Mouse (Mus musculus): ENCODE data around the gene Grb14.
A peak's percentile ranks its signal among the peaks of the same experiment; 100 is the strongest.

The Grb14 gene

DNA sequence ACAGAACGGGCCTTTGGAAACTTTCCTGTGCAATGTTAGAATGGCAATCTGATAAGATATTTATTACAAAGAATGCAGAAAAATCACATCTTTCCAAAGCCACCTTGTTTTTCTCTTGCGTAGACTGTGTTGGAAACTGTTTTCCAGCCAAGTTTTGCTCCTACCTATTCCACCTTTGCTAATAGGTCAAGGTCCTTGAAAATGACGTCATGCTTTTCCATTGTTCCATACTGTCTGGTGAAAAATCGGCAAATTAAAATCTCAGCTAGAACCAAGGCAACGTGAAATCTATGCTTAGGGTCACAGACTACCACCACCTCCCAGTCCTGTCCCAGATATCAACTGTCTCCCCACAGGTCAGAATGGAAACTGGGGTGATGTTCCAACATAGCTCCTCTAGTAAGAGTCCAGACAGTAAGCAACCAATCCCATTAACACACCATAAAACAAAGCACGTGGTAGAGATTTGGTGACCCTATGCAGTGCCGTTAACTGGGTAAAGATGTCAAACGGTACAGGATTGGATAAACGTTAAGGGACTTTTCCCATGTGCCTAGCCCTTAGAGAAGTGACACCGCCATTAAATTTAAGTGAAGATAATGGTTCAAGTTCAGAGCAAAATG, 50.9 kb downstream of the Grb14 start:
- no peak for DNase-seq

GRCm38 (mm10) chr2:64973125-64973524, 51.7 kb downstream of the Grb14 start:
- no peak for DNase-seq

DNA sequence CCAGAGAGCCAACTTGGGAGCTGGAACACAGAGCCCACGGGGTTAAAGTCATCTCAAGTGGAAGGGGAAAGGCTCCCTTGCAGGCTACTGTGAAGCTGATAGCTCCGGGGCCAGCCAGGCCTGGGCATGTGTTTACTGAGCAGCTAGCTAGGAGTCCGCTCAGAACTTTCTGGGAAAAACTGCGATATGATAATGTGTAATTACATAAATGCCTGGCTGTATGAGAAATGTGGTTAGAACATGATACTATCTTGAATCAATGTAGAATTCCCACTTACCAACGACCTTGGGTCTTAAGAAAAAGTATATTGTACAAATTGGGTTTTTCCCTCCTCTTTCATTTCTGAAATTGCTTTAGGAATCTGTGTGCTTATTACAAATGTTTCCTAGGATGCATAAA, 53.0 kb downstream of the Grb14 start:
- no peak for DNase-seq

GRCm38 (mm10) chr2:64970992-64971391, 53.8 kb downstream of the Grb14 start:
- no peak for DNase-seq

- no peak for DNase-seq
Measured at GRCm38 (mm10) chr2:64966893-64967444, 57.8 kb downstream of the Grb14 start.

GRCm38 (mm10) chr2:64966323-64966722, 58.5 kb downstream of the Grb14 start:
- DNase-seq: no peak

- DNase-seq: peak in 1 of 2 experiments; percentile 22
Measured at GRCm38 (mm10) chr2:64965227-64965864, 59.4 kb downstream of the Grb14 start.

DNA sequence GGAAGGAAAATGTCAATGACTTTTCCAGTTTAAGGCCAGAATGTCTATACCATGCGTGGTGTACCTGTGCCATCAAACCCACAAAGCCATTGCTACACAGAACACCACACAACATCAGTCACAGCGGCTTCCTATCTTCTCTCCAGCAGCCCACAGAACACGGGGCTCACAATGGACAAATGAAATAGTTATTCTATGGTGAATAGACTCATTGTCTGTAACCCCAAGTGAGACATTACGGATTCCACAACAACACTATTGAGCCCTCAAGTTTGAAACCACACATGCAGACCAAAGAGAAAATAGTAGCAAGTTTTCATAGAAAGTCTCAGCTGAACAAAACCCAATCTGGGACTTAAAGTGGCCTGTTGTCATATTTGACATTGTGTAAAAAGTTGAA, 62.6 kb downstream of the Grb14 start:
- no peak for DNase-seq

GRCm38 (mm10) chr2:64961381-64961780, 63.4 kb downstream of the Grb14 start:
- no peak for DNase-seq

- no peak for DNase-seq
Measured at GRCm38 (mm10) chr2:64959657-64960056, 65.1 kb downstream of the Grb14 start.

DNA sequence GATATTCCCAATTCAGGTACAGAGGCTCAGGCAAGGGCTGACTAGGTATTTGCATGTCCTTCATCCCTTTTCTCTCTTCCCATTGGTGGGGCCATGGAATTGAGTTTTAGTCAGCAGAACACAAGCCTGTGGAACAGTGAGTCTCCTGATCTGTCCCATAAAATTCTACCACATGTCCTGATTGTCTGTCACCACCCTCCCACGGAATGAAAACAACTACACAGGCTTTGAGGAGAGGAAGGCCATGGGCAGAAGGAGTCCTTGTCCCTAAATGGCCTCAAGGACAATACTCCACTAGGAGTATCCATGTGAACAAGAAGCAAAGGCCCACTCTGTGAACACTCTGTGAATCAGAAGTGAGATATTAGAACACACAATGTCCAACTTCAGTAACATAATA, 69.3 kb downstream of the Grb14 start:
- no peak for DNase-seq

DNA sequence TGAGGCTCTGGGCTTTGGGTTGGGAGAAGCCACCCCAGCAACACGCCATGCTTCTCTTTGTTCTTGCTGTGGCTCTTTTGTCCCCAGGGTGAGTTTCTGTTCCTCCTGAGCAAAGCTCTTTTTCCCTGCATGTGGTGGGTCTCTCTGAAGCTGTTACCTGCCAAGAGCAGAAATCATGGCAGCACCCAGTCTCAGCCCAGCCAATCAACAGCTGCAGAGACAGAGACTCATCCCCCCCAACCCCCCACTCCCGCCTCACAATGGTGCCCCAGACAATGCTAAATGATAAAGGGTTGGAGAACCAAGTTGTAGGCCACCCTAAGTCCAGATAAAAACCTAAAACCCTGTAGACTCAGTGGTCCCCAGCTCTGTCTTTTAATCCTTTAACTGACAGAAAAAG, 75.6 kb downstream of the Grb14 start:
- no peak for DNase-seq

DNA sequence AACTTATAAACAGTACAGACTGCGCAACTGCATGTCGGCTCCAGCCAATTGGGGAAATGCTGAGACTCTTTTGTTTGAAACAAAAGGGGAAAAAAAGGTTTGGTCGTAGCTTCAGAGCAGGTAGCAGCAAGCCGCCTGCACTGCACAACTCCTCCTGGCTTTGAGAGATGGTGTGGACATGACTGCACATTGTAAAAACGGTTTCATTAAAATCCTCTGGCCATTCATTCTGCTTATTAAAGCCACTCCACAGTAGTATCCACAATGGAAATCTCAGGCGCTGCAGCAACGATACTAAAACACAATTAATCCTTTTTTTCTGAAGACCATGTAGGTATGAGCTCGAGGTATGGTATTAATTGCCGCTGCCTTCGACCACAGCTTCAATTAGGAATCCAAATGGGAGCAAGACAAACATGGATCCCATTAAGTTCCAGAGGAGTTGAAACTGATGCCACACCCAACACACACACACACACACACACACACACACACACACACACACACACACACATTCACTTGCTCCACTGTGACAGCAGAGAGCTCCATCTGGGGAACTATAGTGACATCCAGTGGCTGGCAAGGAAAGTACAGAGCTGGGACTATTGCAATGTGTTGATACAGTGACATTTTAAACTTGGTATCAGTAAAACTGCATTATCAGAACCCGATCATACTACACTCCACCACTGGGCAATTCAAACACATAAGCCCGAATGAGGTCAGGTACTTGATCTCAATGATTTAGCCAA, 76.2 kb downstream of the Grb14 start:
- peak in 1 of 2 experiments; percentile 23 for DNase-seq

DNA sequence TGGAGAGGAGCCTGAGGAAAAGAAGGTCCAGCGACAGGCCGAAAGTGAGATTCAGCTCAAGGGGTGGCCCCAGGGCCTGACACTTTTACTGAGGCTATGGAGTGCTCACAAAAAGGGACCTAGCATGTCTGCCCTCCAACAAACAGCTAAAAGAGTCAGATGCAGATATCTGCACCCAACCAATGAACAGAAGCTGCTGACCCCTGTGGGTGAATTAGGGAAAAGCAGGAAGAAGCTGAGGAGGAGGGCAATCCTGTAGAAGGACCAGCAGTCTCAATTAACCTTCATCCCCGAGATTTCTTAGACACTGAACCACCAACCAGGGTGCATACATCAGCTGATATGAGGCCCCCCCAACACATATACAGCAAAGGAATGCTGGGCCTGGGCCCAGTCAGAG, 77.3 kb downstream of the Grb14 start:
- no peak for DNase-seq

- DNase-seq: no peak
Measured at GRCm38 (mm10) chr2:64920879-64921278, 103.9 kb downstream of the Grb14 start.

- DNase-seq: no peak
Measured at GRCm38 (mm10) chr2:64915448-64915847, 109.3 kb downstream of the Grb14 start.

DNA sequence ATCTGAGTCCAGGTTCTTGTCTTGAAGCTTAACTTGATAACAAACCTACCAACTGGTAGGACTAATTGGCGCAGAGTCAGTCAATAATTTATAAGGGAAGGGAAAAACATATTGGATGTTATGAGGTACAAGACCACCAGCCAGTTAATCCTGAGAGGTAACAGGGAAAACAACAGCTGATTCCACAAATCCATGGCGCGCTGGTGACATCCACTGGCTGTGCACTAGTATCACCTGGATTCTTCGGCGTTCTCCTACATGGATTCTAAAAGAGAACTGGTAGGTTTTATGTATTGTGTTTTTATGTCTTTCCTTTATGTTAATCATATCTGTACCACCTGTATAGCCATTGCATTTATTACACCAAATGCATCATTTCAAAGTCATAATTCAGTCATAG, 119.9 kb downstream of the Grb14 start:
- no peak for DNase-seq

- DNase-seq: no peak
Measured at GRCm38 (mm10) chr2:64897844-64898243, 126.9 kb downstream of the Grb14 start.

- DNase-seq: no peak
Measured at GRCm38 (mm10) chr2:64893233-64893632, 131.6 kb downstream of the Grb14 start.

GRCm38 (mm10) chr2:64887098-64887757, 137.6 kb downstream of the Grb14 start:
- DNase-seq: no peak

- DNase-seq: no peak
Measured at GRCm38 (mm10) chr2:64885696-64886095, 139.1 kb downstream of the Grb14 start.

DNA sequence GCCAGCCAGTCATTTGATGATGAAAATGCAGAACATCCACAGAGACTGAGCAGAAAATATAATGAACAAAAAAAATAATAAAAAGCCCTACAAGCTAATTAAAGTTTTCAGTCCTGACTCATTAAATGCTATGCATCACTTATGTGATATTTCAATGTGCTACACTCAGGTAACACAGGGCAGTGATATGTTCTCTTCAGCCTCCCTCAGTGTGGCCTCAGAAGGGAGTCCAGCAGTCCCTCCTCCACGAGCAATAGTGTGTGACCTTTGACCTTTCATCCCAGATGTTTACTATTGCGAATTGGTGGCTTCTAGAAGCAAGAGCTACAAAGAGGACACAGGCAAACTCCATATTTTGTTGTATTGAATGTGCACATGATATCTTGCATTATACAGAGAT, 146.5 kb downstream of the Grb14 start:
- DNase-seq: no peak

Measured in kidney, adult 8-10 months (tissue).